Mouse (Mus musculus) macrophage (primary cell): ENCODE measurements around the gene Denr. TPM values are rescaled to one million over a fixed set of nuclear protein-coding genes. Genes with fewer than 3 reads are reported as not detected.
A peak's percentile ranks its signal among the peaks of the same experiment; 100 is the strongest.

Source experiments
- H3K27ac ChIP-seq: fragments of 350-480 bp; formaldehyde crosslinking; 2 replicates; pipeline ENCODE4 v1.9.0; 2021
- H3K36me3 ChIP-seq: fragments of 350-480 bp; formaldehyde crosslinking; 2 replicates; pipeline ENCODE4 v1.9.0; 2021; ENCODE audit errors: inconsistent target
- H3K4me3 ChIP-seq: fragments of 350-480 bp; formaldehyde crosslinking; 2 replicates; pipeline ENCODE4 v1.9.0; 2021; ENCODE audit errors: inconsistent target
- H3K79me2 ChIP-seq: fragments of 350-480 bp; formaldehyde crosslinking; 2 replicates; pipeline ENCODE4 v1.9.0; 2021; ENCODE audit errors: inconsistent target
- WGBS: methylation state at CpG from one replicate; pipeline ENCODE4 v1.1.7; 2026; ENCODE audit warnings: inconsistent platforms; ENCODE audit not compliant: missing documents; 5-methylcytosine and 5-hydroxymethylcytosine counted together
- polyA plus RNA-seq: library from polyadenylated mRNA; stranded (reverse); fragments of 250-400 nt; gene quantifications from 3 replicates; pipeline ENCODE4 v1.2.4, GENCODE M21; 2018; ENCODE audit warnings: inconsistent platforms

The Denr gene
- polyA plus RNA-seq, 1 experiment from 2014 or later: 151 TPM

DNA sequence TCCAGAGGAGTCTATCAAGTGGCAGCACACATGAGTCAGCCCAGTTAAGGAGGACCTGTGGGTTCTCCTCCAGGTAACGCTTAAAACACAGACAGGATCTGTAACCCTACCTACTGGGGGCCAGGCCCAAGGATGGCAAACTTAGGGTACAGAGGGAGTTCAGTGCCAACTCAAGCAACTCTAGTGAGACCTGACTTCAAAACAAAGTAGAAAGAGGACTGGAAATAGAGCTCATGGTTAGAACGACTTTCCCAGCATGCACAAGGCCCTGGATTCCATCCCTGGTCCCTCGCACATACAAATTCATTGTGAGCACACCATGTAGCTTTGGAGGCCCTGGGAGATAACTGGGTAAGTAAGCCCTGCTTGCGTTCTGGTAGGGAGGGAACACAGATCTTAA, 63.6 kb downstream of the Denr start:
- Histone ChIP-seq H3K79me2 (no peaks in the 10 kb centered on the region), H3K27ac (no peak overlapping the region), H3K4me3 (no peak overlapping the region), H3K36me3 (no peaks in the 10 kb centered on the region)
- WGBS: 81% methylated on average over 4 of the region's 4 CpGs

GRCm38 (mm10) chr5:123972453-123972852, 65.5 kb downstream of the Denr start:
- no peaks in the 10 kb centered on the region for H3K79me2 ChIP-seq
- WGBS: 83% methylated on average over 6 of the region's 6 CpGs
- no peaks in the 10 kb centered on the region for H3K36me3 ChIP-seq
- H3K4me3 ChIP-seq: no peak overlapping the region
- no peak overlapping the region for H3K27ac ChIP-seq

- 1% methylated on average over 76 of the region's 106 CpGs for WGBS
Measured at GRCm38 (mm10) chr5:123973299-123974178, 66.6 kb downstream of the Denr start, which contains the start of gene Hip1r. Hip1r (plus strand) TSS chr5:123973628.

DNA sequence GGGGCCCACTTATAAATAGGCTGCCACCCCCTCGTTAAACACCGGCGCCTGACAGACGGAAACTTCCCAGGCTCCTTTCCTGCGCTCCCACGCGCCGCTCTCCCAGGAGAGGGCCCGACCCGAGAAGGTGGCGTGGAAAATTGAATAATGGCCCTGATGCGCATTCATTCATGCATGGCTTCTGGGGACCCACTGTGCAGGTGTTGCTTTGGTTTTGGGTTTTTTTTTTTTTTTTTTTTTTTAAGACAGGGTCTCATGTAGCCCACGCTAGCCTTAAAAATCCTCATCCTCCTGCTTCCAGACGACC, 67.2 kb downstream of the Denr start:
- no peaks in the 10 kb centered on the region for H3K79me2 ChIP-seq

More at GRCm38 (mm10) chr5:123973299-123974178, 66.6 kb downstream of the Denr start, which contains the start of gene Hip1r:
- Histone ChIP-seq H3K4me3 (peak within 1 kb of the TSS; percentile 20; the same call in 1 of the 2 replicates), H3K36me3 (no peaks in the 10 kb centered on the region), H3K27ac (no peak within 1 kb of the TSS), H3K79me2 (no peaks in the 10 kb centered on the region)

GRCm38 (mm10) chr5:123974616-123975111, 67.7 kb downstream of the Denr start:
- no peak overlapping the region for H3K27ac ChIP-seq
- H3K79me2 ChIP-seq: no peaks in the 10 kb centered on the region
- H3K36me3 ChIP-seq: no peaks in the 10 kb centered on the region
- no peak overlapping the region for H3K4me3 ChIP-seq
- WGBS: 15% methylated on average over 11 of the region's 11 CpGs

More for the DNA sequence above, 67.2 kb downstream of the Denr start:
- no peak overlapping the region for H3K27ac ChIP-seq
- H3K36me3 ChIP-seq: no peaks in the 10 kb centered on the region
- H3K4me3 ChIP-seq: peak overlapping the region; percentile 20; the same call in 1 of the 2 replicates
- WGBS: 3% methylated on average over 14 of the region's 14 CpGs

- no peaks in the 10 kb centered on the region for H3K79me2 ChIP-seq
- no peak overlapping the region for H3K4me3 ChIP-seq
- H3K36me3 ChIP-seq: no peaks in the 10 kb centered on the region
- H3K27ac ChIP-seq: no peak overlapping the region
- WGBS: 50% methylated on average over 6 of the region's 6 CpGs
Measured at GRCm38 (mm10) chr5:123975668-123976180, 68.7 kb downstream of the Denr start.

DNA sequence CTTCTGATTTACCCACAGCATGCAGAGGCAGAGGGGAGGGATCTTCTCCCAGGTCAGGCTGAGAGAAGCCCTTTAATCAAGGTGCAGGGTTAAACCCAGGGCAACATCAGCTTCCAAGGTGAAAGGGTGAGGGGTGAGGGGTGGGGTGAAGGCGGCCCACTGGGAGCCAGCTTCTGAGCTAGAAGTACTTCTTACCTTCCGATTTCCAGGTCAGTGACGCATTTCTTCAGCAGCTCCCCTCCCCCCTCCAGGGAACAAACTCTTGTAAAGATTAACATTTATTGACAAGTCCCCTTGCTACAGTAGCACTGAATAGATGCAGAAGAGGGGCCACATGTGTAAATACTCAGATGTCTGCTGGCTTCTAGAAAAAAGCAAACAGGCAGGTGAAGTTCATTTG, 70.3 kb downstream of the Denr start:
- Histone ChIP-seq H3K79me2 (no peaks in the 10 kb centered on the region), H3K4me3 (no peak overlapping the region), H3K27ac (no peak overlapping the region), H3K36me3 (no peaks in the 10 kb centered on the region)
- 100% methylated on average over 3 of the region's 3 CpGs for WGBS

DNA sequence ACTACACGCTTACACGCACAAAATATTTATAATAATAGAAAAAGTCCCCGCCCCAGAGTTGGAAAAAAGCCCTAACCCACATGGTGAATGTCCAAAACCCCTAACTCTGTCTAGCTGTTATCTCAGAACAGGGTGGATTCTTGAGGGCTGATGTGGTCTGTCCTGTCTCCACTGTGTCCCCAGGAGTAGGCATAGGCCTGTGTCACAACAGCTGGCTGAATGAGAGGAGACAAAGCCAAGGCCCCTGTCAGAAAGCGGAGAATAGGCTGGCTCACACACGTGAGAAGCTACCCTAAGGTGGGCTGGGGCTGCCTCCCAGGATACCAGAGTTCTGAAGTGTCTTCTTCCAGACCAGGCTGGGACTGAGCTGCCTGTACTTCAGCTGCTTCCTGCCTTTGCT, 71.2 kb downstream of the Denr start:
- H3K79me2 ChIP-seq: no peaks in the 10 kb centered on the region
- no peak overlapping the region for H3K27ac ChIP-seq
- 84% methylated on average over 5 of the region's 5 CpGs for WGBS
- H3K36me3 ChIP-seq: no peaks in the 10 kb centered on the region
- H3K4me3 ChIP-seq: no peak overlapping the region

Other genes with a start within 250 kb of the Denr start
- gene Clip1, start 222.6 kb upstream of the Denr start, polyA plus RNA-seq: 40.2 to 65.1 TPM (median 40.4 TPM) in 3 replicates
- gene Zcchc8, start 186.1 kb upstream of the Denr start, polyA plus RNA-seq: 25.4 to 34.6 TPM (median 29.5 TPM) in 3 replicates
- 62.5 to 150 TPM (median 74.9 TPM) in 3 replicates for gene Rsrc2, start 157.8 kb upstream of the Denr start, polyA plus RNA-seq
- 0.50 to 8.5 TPM (median 1.5 TPM) in 3 replicates for gene Kntc1, start 157.5 kb upstream of the Denr start, polyA plus RNA-seq
- 0.54 to 2.0 TPM (median 0.57 TPM) in 3 replicates for gene Hcar2, start 41.7 kb upstream of the Denr start, polyA plus RNA-seq
- not detected in 3 replicates for gene Hcar1, start 27.2 kb upstream of the Denr start, polyA plus RNA-seq
- gene Gm43518, start 20.2 kb downstream of the Denr start, polyA plus RNA-seq: not detected in 3 replicates
- 0.93 to 1.7 TPM (median 1.1 TPM) in 3 replicates for gene Ccdc62, start 23.5 kb downstream of the Denr start, polyA plus RNA-seq
- 0.04 to 0.47 TPM (median 0.21 TPM) in 3 replicates for gene Hip1r, start 66.5 kb downstream of the Denr start, polyA plus RNA-seq
- 13.1 to 27.6 TPM (median 22.7 TPM) in 3 replicates for gene Vps37b, start 125.1 kb downstream of the Denr start, polyA plus RNA-seq
- 1.6 to 2.1 TPM (median 1.6 TPM) in 3 replicates for gene Abcb9, start 188.6 kb downstream of the Denr start, polyA plus RNA-seq
- gene Ogfod2, start 205.1 kb downstream of the Denr start, polyA plus RNA-seq: 4.3 to 17.5 TPM (median 13.1 TPM) in 3 replicates
- gene Arl6ip4, start 208.9 kb downstream of the Denr start, polyA plus RNA-seq: 37.6 to 60.2 TPM (median 56.1 TPM) in 3 replicates